Mouse (Mus musculus): ENCODE measurements at regions not wholly inside any gene's neighbourhood (a gene's known extent, or its start where the extent isn't known, plus 50 kb on each side); places are given as distances from the start of the nearest gene placed in this dataset.

DNA sequence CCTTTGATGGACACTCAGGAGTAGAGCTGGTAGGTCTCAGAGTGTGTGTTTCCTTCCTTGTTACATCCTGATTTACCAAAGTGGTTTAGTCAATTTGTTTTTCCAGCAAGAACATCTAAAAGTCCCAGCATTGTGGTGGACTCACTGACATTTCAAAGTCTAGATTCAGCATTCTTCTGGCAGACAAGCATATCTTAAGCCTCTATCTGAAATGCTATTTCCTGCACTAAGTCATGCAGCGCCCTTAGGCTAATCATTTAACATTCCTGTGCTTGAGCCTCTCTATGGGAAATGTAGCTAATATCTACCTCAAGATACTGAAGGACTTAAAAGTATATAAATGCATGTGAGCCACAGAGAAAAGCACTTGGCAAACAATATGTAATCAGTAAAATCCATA, 3050.3 kb upstream of the Lrrc6 start:
- Histone ChIP-seq H3K36me3 (ENCODE audit: control insufficient read depth, insufficient read depth, low read length) (no peaks in the 10 kb centered on the region), H3K27me3 (ENCODE audit: control insufficient read depth, insufficient read depth, low read length) (no peaks in the 10 kb centered on the region), H3K4me1 (replicated peaks; ENCODE audit: control insufficient read depth, insufficient read depth, low read length) (no peaks in the 10 kb centered on the region), H3K27ac (ENCODE audit: low read depth, low read length) (no peak overlapping the region), H3K4me3 (ENCODE audit: low read depth, low read length) (no peak overlapping the region), H3K9ac (ENCODE audit: low read depth, low read length) (no peak overlapping the region), H3K9me3 (ENCODE audit: control insufficient read depth, low read length) (no peaks in the 10 kb centered on the region), H3K4me2 (replicated peaks; ENCODE audit: low read depth, low read length) (no peak overlapping the region)
- WGBS = 85% methylated on average over 1 of the region's 1 CpGs
- no peak for ATAC-seq (ENCODE audit: low FRiP score)
- DNase-seq (ENCODE audit: low spot score) = no peak

- ATAC-seq (ENCODE audit: low FRiP score) (no peak), DNase-seq (ENCODE audit: low spot score) (no peak)
- Histone ChIP-seq H3K36me3 (ENCODE audit: control insufficient read depth, insufficient read depth, low read length) (no peaks in the 10 kb centered on the region), H3K27me3 (ENCODE audit: control insufficient read depth, insufficient read depth, low read length) (no peaks in the 10 kb centered on the region), H3K4me1 (replicated peaks; ENCODE audit: control insufficient read depth, insufficient read depth, low read length) (no peaks in the 10 kb centered on the region), H3K27ac (ENCODE audit: low read depth, low read length) (no peak overlapping the region), H3K4me2 (replicated peaks; ENCODE audit: low read depth, low read length) (no peak overlapping the region), H3K4me3 (ENCODE audit: low read depth, low read length) (no peak overlapping the region), H3K9ac (ENCODE audit: low read depth, low read length) (no peak overlapping the region), H3K9me3 (ENCODE audit: control insufficient read depth, low read length) (no peaks in the 10 kb centered on the region)
- 72% methylated on average over 6 of the region's 6 CpGs for WGBS
Measured at GRCm38 (mm10) chr15:69526441-69527094, 3025.9 kb upstream of the Lrrc6 start.

GRCm38 (mm10) chr15:69484421-69485074, 2983.8 kb upstream of the Lrrc6 start:
- no peak overlapping the region for H3K9ac ChIP-seq (ENCODE audit: low read depth, low read length)
- WGBS = 75% methylated on average over 5 of the region's 5 CpGs
- no peaks in the 10 kb centered on the region for H3K36me3 ChIP-seq (ENCODE audit: control insufficient read depth, insufficient read depth, low read length)
- no peak overlapping the region for H3K4me2 ChIP-seq (replicated peaks; ENCODE audit: low read depth, low read length)
- DNase-seq (ENCODE audit: low spot score) = no peak
- no peaks in the 10 kb centered on the region for H3K27me3 ChIP-seq (ENCODE audit: control insufficient read depth, insufficient read depth, low read length)
- no peaks in the 10 kb centered on the region for H3K9me3 ChIP-seq (ENCODE audit: control insufficient read depth, low read length)
- no peaks in the 10 kb centered on the region for H3K4me1 ChIP-seq (replicated peaks; ENCODE audit: control insufficient read depth, insufficient read depth, low read length)
- no peak overlapping the region for H3K27ac ChIP-seq (ENCODE audit: low read depth, low read length)
- ATAC-seq (ENCODE audit: low FRiP score) = peak; percentile 51; the same call in 1 of the 2 replicates
- no peak overlapping the region for H3K4me3 ChIP-seq (ENCODE audit: low read depth, low read length)

GRCm38 (mm10) chr15:69483096-69483495, 2982.4 kb upstream of the Lrrc6 start:
- Histone ChIP-seq H3K4me1 (replicated peaks; ENCODE audit: control insufficient read depth, insufficient read depth, low read length) (no peaks in the 10 kb centered on the region), H3K27me3 (ENCODE audit: control insufficient read depth, insufficient read depth, low read length) (no peaks in the 10 kb centered on the region), H3K36me3 (ENCODE audit: control insufficient read depth, insufficient read depth, low read length) (no peaks in the 10 kb centered on the region), H3K9me3 (ENCODE audit: control insufficient read depth, low read length) (no peaks in the 10 kb centered on the region), H3K4me3 (ENCODE audit: low read depth, low read length) (no peak overlapping the region), H3K9ac (ENCODE audit: low read depth, low read length) (no peak overlapping the region), H3K4me2 (replicated peaks; ENCODE audit: low read depth, low read length) (no peak overlapping the region), H3K27ac (ENCODE audit: low read depth, low read length) (no peak overlapping the region)
- DNase-seq (ENCODE audit: low spot score) (no peak), ATAC-seq (ENCODE audit: low FRiP score) (no peak)
- WGBS = 83% methylated on average over 2 of the region's 2 CpGs

DNA sequence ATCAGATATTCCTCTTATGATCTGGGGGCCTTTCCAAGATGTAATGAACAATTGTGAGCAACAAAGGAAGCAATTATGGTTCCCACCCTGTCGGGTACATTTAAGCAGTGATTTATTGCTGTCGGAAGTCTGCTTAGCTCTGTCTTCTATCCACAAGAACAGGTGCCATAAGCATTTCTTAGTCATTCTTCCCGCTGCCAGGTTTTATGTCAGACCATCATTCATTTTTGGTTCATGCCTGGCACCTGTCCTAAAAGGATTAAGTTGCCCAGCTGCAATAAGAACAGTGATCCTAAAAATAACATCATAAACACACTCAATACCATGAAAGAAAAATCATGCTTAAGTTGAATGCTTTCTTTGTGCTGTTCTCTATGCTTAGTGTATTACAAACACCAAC, 2980.4 kb upstream of the Lrrc6 start:
- Histone ChIP-seq H3K27me3 (ENCODE audit: control insufficient read depth, insufficient read depth, low read length) (no peaks in the 10 kb centered on the region), H3K4me2 (replicated peaks; ENCODE audit: low read depth, low read length) (no peak overlapping the region), H3K36me3 (ENCODE audit: control insufficient read depth, insufficient read depth, low read length) (no peaks in the 10 kb centered on the region), H3K9ac (ENCODE audit: low read depth, low read length) (no peak overlapping the region), H3K27ac (ENCODE audit: low read depth, low read length) (no peak overlapping the region), H3K4me3 (ENCODE audit: low read depth, low read length) (no peak overlapping the region), H3K9me3 (ENCODE audit: control insufficient read depth, low read length) (no peaks in the 10 kb centered on the region), H3K4me1 (replicated peaks; ENCODE audit: control insufficient read depth, insufficient read depth, low read length) (no peaks in the 10 kb centered on the region)
- DNase-seq (ENCODE audit: low spot score) (no peak), ATAC-seq (ENCODE audit: low FRiP score) (no peak)
- 90% methylated on average over 3 of the region's 3 CpGs for WGBS

DNA sequence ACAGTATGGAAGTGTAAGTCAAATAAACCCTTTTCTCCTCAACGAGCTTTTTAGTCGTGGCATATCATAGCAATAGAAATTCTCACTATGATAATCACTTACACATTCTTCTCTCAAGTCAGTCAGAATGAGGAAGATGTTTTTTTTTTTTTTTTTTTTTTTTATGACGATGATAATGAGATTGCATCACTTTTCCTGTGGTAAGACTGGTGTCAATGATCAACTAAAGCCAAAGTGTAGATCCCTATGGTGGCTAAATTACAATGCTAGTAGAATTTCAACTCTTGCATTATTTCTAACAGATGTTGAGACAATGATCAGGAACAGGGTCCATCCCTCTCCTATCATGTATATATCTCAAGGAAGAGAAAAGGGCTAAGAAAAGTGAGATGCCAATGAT, 2976.3 kb upstream of the Lrrc6 start:
- Histone ChIP-seq H3K9me3 (ENCODE audit: control insufficient read depth, low read length) (no peaks in the 10 kb centered on the region), H3K27ac (ENCODE audit: low read depth, low read length) (no peak overlapping the region), H3K4me2 (replicated peaks; ENCODE audit: low read depth, low read length) (no peak overlapping the region), H3K4me1 (replicated peaks; ENCODE audit: control insufficient read depth, insufficient read depth, low read length) (no peaks in the 10 kb centered on the region), H3K9ac (ENCODE audit: low read depth, low read length) (no peak overlapping the region), H3K27me3 (ENCODE audit: control insufficient read depth, insufficient read depth, low read length) (no peaks in the 10 kb centered on the region), H3K36me3 (ENCODE audit: control insufficient read depth, insufficient read depth, low read length) (no peaks in the 10 kb centered on the region), H3K4me3 (ENCODE audit: low read depth, low read length) (no peak overlapping the region)
- ATAC-seq (ENCODE audit: low FRiP score) (no peak), DNase-seq (ENCODE audit: low spot score) (no peak)
- WGBS = 83% methylated on average over 3 of the region's 3 CpGs

DNA sequence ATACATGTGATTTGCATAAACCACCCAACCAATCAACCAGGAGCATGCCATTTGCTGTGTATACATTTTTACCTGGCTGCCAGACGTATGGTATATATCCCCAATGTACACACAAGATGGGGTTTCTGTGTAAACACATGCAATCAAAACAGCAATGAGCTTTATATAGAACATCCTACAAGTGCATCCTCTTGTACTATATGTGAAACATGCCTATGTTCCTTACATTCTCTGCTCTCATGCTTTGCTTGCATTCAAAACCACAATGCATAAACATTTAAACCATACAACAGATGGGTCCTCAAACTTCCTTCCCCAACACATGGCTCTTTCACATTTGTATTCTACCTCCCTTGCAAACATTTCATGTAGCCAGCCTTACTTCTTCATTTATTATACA, 2968.9 kb upstream of the Lrrc6 start:
- H3K4me3 ChIP-seq (ENCODE audit: low read depth, low read length) = no peak overlapping the region
- no peaks in the 10 kb centered on the region for H3K36me3 ChIP-seq (ENCODE audit: control insufficient read depth, insufficient read depth, low read length)
- no peak overlapping the region for H3K9ac ChIP-seq (ENCODE audit: low read depth, low read length)
- H3K27ac ChIP-seq (ENCODE audit: low read depth, low read length) = no peak overlapping the region
- ATAC-seq (ENCODE audit: low FRiP score) = no peak
- no peak overlapping the region for H3K4me2 ChIP-seq (replicated peaks; ENCODE audit: low read depth, low read length)
- 82% methylated on average over 1 of the region's 1 CpGs for WGBS
- no peaks in the 10 kb centered on the region for H3K9me3 ChIP-seq (ENCODE audit: control insufficient read depth, low read length)
- no peak for DNase-seq (ENCODE audit: low spot score)
- no peaks in the 10 kb centered on the region for H3K27me3 ChIP-seq (ENCODE audit: control insufficient read depth, insufficient read depth, low read length)
- no peaks in the 10 kb centered on the region for H3K4me1 ChIP-seq (replicated peaks; ENCODE audit: control insufficient read depth, insufficient read depth, low read length)

DNA sequence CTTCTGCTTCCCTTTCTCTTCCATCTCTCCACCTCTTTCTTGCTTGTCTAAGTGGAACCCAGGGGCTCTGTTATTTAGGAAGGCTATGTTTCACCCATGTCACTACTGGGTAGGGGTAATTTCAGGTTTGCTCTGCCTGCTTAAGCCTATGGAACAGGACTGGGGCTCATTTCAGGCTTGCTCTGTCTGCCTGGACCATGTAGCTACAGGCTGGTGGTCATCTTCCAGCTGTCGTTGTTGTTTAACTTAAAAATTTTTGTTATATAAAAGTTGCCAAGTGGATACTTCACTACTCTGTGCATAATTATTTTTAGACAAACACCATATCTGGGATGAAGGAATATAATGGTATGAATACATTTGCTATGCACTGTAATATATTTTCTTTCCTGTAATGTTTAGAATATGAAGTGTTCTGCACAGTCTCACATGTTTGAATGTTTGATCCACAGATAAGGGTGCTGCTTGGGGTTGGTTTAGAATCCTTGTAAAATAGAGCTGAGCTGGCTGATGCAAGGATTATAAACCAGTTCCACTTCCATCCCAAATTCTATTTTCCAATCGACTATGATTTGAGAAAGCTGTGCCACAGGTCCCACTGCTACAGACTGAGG, 2960.0 kb upstream of the Lrrc6 start:
- no peak overlapping the region for H3K4me2 ChIP-seq (replicated peaks; ENCODE audit: low read depth, low read length)
- H3K36me3 ChIP-seq (ENCODE audit: control insufficient read depth, insufficient read depth, low read length) = no peaks in the 10 kb centered on the region
- ATAC-seq (ENCODE audit: low FRiP score) (no peak), DNase-seq (ENCODE audit: low spot score) (no peak)
- H3K27ac ChIP-seq (ENCODE audit: low read depth, low read length) = no peak overlapping the region
- no peaks in the 10 kb centered on the region for H3K4me1 ChIP-seq (replicated peaks; ENCODE audit: control insufficient read depth, insufficient read depth, low read length)
- WGBS = 89% methylated on average over 2 of the region's 2 CpGs
- H3K9ac ChIP-seq (ENCODE audit: low read depth, low read length) = no peak overlapping the region
- no peaks in the 10 kb centered on the region for H3K9me3 ChIP-seq (ENCODE audit: control insufficient read depth, low read length)
- H3K4me3 ChIP-seq (ENCODE audit: low read depth, low read length) = no peak overlapping the region
- no peaks in the 10 kb centered on the region for H3K27me3 ChIP-seq (ENCODE audit: control insufficient read depth, insufficient read depth, low read length)

- H3K4me1 ChIP-seq (replicated peaks; ENCODE audit: control insufficient read depth, insufficient read depth, low read length) = no peaks in the 10 kb centered on the region
- no peak overlapping the region for H3K9ac ChIP-seq (ENCODE audit: low read depth, low read length)
- no peak for ATAC-seq (ENCODE audit: low FRiP score)
- H3K4me2 ChIP-seq (replicated peaks; ENCODE audit: low read depth, low read length) = no peak overlapping the region
- no peaks in the 10 kb centered on the region for H3K27me3 ChIP-seq (ENCODE audit: control insufficient read depth, insufficient read depth, low read length)
- H3K4me3 ChIP-seq (ENCODE audit: low read depth, low read length) = no peak overlapping the region
- no peak for DNase-seq (ENCODE audit: low spot score)
- H3K27ac ChIP-seq (ENCODE audit: low read depth, low read length) = no peak overlapping the region
- WGBS = 81% methylated on average over 4 of the region's 4 CpGs
- H3K36me3 ChIP-seq (ENCODE audit: control insufficient read depth, insufficient read depth, low read length) = no peaks in the 10 kb centered on the region
- H3K9me3 ChIP-seq (ENCODE audit: control insufficient read depth, low read length) = no peaks in the 10 kb centered on the region
Measured at GRCm38 (mm10) chr15:69457473-69457872, 2956.8 kb upstream of the Lrrc6 start.

All from hindbrain, embryonic 11.5 days (tissue).